Mouse (Mus musculus) cerebellum, adult 2 months (tissue): Measurements from ENCODE around the gene Ncdn.

Experiments
- CTCF ChIP-seq: fragments of 200-500 bp; IDR thresholded peaks from 2 replicates; pipeline ENCODE4 v1.5.1; 2011; ENCODE audit warnings: low read depth, mild to moderate bottlenecking, control low read depth, low read length, moderate library complexity, borderline replicate concordance; ENCODE audit not compliant: insufficient read depth
- POLR2A ChIP-seq: fragments of 200-500 bp; IDR thresholded peaks from 2 replicates; pipeline ENCODE4 v1.6.1; 2011; ENCODE audit warnings: low read length, control low read depth, borderline replicate concordance; ENCODE audit not compliant: insufficient read depth

- TF ChIP-seq CTCF (no peak), POLR2A (no peak)
These were observed 3.1 kb downstream of the Ncdn start for GRCm38 (mm10) chr4:126750046-126750683.
